Mouse (Mus musculus) CH12.LX (cell line): Measurements from ENCODE around the gene Ccdc88c. TPM values are rescaled to one million over a fixed set of nuclear protein-coding genes. Genes with fewer than 3 reads are reported as not detected.

ENCODE experiments used
- DNase-seq: peaks from one replicate; pipeline ENCODE4 v3.0.0-alpha.2; 2013; ENCODE audit errors: extremely low read depth
- H3K27ac ChIP-seq: 2 replicates; pipeline ENCODE4 v1.5.1; 2012; ENCODE audit warnings: low read depth, mild to moderate bottlenecking, control low read depth, moderate library complexity; ENCODE audit not compliant: insufficient read depth
- H3K27me3 ChIP-seq: replicated peaks from 2 replicates; pipeline ENCODE3; 2012; ENCODE audit warnings: inconsistent platforms
- H3K36me3 ChIP-seq, 2 experiments: replicated peaks in 1 of 2; 2 replicates each; pipeline versions ENCODE3 to v1.6.1; 2012; ENCODE audit warnings: inconsistent platforms in 1 of 2, low read length in 1 of 2, mild to moderate bottlenecking in 1 of 2, mixed read lengths in 1 of 2, moderate library complexity in 1 of 2; ENCODE audit not compliant: control insufficient read depth in 1 of 2, insufficient read depth in 1 of 2
- H3K4me1 ChIP-seq, 2 experiments: 2 replicates each; pipeline ENCODE4 v1.6.1; 2012; ENCODE audit warnings: inconsistent platforms in 1 of 2, moderate library complexity in 1 of 2; ENCODE audit not compliant: insufficient read depth in 2 of 2, control insufficient read depth in 1 of 2
- H3K4me2 ChIP-seq: 2 replicates; pipeline ENCODE4 v1.6.1; 2012; ENCODE audit warnings: low read depth, mild to moderate bottlenecking, control low read depth; ENCODE audit not compliant: poor library complexity, insufficient read depth, severe bottlenecking
- H3K4me3 ChIP-seq, 3 experiments: fragments of 150-350 bp in 1 of 3; sonication (generic) in 1 of 3; replicated peaks in 1 of 3; 2 replicates each; pipeline versions ENCODE3 to v1.5.1; 2011 to 2012; ENCODE audit warnings: low read depth in 2 of 3, low read length in 2 of 3, mild to moderate bottlenecking in 2 of 3, moderate library complexity in 2 of 3, control low read depth in 1 of 3, improper control_type of control experiment in 1 of 3, inconsistent platforms in 1 of 3, mixed read lengths in 1 of 3; ENCODE audit not compliant: poor library complexity in 1 of 3
- H3K79me2 ChIP-seq: replicated peaks from 2 replicates; pipeline ENCODE4 v1.6.1; 2012; ENCODE audit warnings: mild to moderate bottlenecking, moderate library complexity; ENCODE audit not compliant: control insufficient read depth, poor library complexity, insufficient read depth, severe bottlenecking; ENCODE audit errors: extremely low read depth
- H3K9ac ChIP-seq: 2 replicates; pipeline ENCODE4 v1.6.1; 2012; ENCODE audit warnings: low read depth, mild to moderate bottlenecking, control low read depth, moderate library complexity; ENCODE audit not compliant: insufficient read depth
- H3K9me3 ChIP-seq: replicated peaks from 2 replicates; pipeline ENCODE3; 2012; ENCODE audit warnings: low read length, inconsistent platforms, mixed read lengths
- BHLHE40 ChIP-seq: IDR thresholded peaks from 2 replicates; pipeline ENCODE4 v1.6.1; 2011; ENCODE audit warnings: mild to moderate bottlenecking, low read depth, low read length, improper control_type of control experiment
- CHD1 ChIP-seq: IDR thresholded peaks from 2 replicates; pipeline ENCODE4 v1.6.1; 2012; ENCODE audit warnings: low read depth, low read length, improper control_type of control experiment, inconsistent platforms
- CHD2 ChIP-seq: IDR thresholded peaks from 2 replicates; pipeline ENCODE4 v1.6.1; 2011; ENCODE audit warnings: low read length, improper control_type of control experiment
- E2F4 ChIP-seq: IDR thresholded peaks from 2 replicates; pipeline ENCODE4 v1.6.1; 2011; ENCODE audit warnings: low read depth, low read length, improper control_type of control experiment; ENCODE audit not compliant: insufficient replicate concordance
- ETS1 ChIP-seq: conservative IDR thresholded peaks from 2 replicates; pipeline ENCODE4 v1.6.1; 2012; ENCODE audit warnings: low read depth, mild to moderate bottlenecking, inconsistent platforms, low read length, improper control_type of control experiment, moderate library complexity
- GABPA ChIP-seq: IDR thresholded peaks from 2 replicates; pipeline ENCODE4 v1.6.1; 2012; ENCODE audit warnings: low read depth, low read length, improper control_type of control experiment, inconsistent platforms; ENCODE audit not compliant: insufficient replicate concordance
- HCFC1 ChIP-seq: IDR thresholded peaks from 2 replicates; pipeline ENCODE4 v1.6.1; 2012; ENCODE audit warnings: low read depth, mild to moderate bottlenecking, inconsistent platforms, low read length, improper control_type of control experiment
- JUN ChIP-seq: IDR thresholded peaks from 2 replicates; pipeline ENCODE4 v1.6.1; 2011; ENCODE audit warnings: low read depth, mild to moderate bottlenecking, low read length, improper control_type of control experiment, moderate library complexity; ENCODE audit not compliant: insufficient read depth
- JUND ChIP-seq: conservative IDR thresholded peaks from 2 replicates; pipeline ENCODE4 v1.6.1; 2011; ENCODE audit warnings: low read depth, low read length, improper control_type of control experiment
- KAT2A ChIP-seq: IDR thresholded peaks from 2 replicates; pipeline ENCODE4 v1.6.1; 2012; ENCODE audit warnings: low read length, improper control_type of control experiment, inconsistent platforms; ENCODE audit not compliant: insufficient replicate concordance
- MAZ ChIP-seq: IDR thresholded peaks from 2 replicates; pipeline ENCODE4 v1.6.1; 2012; ENCODE audit warnings: low read depth, mild to moderate bottlenecking, inconsistent platforms, low read length, improper control_type of control experiment, moderate library complexity
- MXI1 ChIP-seq: IDR thresholded peaks from 2 replicates; pipeline ENCODE4 v1.6.1; 2011; ENCODE audit warnings: mild to moderate bottlenecking, low read depth, low read length, improper control_type of control experiment
- MYC ChIP-seq: IDR thresholded peaks from 2 replicates; pipeline ENCODE4 v1.6.1; 2011; ENCODE audit warnings: low read depth, mild to moderate bottlenecking, improper control_type of control experiment, low read length
- NELFE ChIP-seq: IDR thresholded peaks from 2 replicates; pipeline ENCODE4 v1.6.1; 2011; ENCODE audit warnings: low read depth, low read length, improper control_type of control experiment
- NRF1 ChIP-seq: IDR thresholded peaks from 2 replicates; pipeline ENCODE4 v1.6.1; 2014; ENCODE audit warnings: low read depth, mild to moderate bottlenecking, inconsistent platforms, low read length, improper control_type of control experiment, moderate library complexity
- PAX5 ChIP-seq: IDR thresholded peaks from 2 replicates; pipeline ENCODE4 v1.6.1; 2012; ENCODE audit warnings: low read length, inconsistent platforms, mixed read lengths
- POLR2A ChIP-seq: IDR thresholded peaks from 2 replicates; pipeline ENCODE4 v1.6.1; 2011; ENCODE audit warnings: low read depth, mild to moderate bottlenecking, improper control_type of control experiment, low read length
- POLR2AphosphoS2 ChIP-seq: IDR thresholded peaks from 2 replicates; pipeline ENCODE4 v1.6.1; 2011; ENCODE audit warnings: low read depth, low read length, improper control_type of control experiment
- RAD21 ChIP-seq: IDR thresholded peaks from 2 replicates; pipeline ENCODE4 v1.6.1; 2011; ENCODE audit warnings: low read depth, mild to moderate bottlenecking, low read length, improper control_type of control experiment, moderate library complexity
- SIN3A ChIP-seq: IDR thresholded peaks from 2 replicates; pipeline ENCODE4 v1.6.1; 2012; ENCODE audit warnings: low read length, improper control_type of control experiment, inconsistent platforms
- SMC3 ChIP-seq: IDR thresholded peaks from 2 replicates; pipeline ENCODE4 v1.6.1; 2011; ENCODE audit warnings: low read depth, low read length, improper control_type of control experiment
- TCF12 ChIP-seq: IDR thresholded peaks from 2 replicates; pipeline ENCODE4 v1.6.1; 2014; ENCODE audit warnings: low read depth, mild to moderate bottlenecking, inconsistent platforms, low read length, improper control_type of control experiment
- UBTF ChIP-seq: IDR thresholded peaks from 2 replicates; pipeline ENCODE4 v1.6.1; 2012; ENCODE audit warnings: low read depth, mild to moderate bottlenecking, inconsistent platforms, low read length, improper control_type of control experiment, moderate library complexity
- USF1 ChIP-seq: IDR thresholded peaks from 2 replicates; pipeline ENCODE4 v1.6.1; 2014; ENCODE audit warnings: low read depth, mild to moderate bottlenecking, inconsistent platforms, low read length, improper control_type of control experiment
- USF2 ChIP-seq: conservative IDR thresholded peaks from 2 replicates; pipeline ENCODE4 v1.6.1; 2011; ENCODE audit warnings: low read depth, low read length, improper control_type of control experiment
- ZC3H11A ChIP-seq: IDR thresholded peaks from 2 replicates; pipeline ENCODE4 v1.6.1; 2012; ENCODE audit warnings: low read depth, mild to moderate bottlenecking, inconsistent platforms, low read length, improper control_type of control experiment
- ZMIZ1 ChIP-seq: IDR thresholded peaks from 2 replicates; pipeline ENCODE4 v1.6.1; 2012; ENCODE audit warnings: low read depth, mild to moderate bottlenecking, inconsistent platforms, low read length, improper control_type of control experiment
- ZNF384 ChIP-seq: IDR thresholded peaks from 2 replicates; pipeline ENCODE4 v1.6.1; 2012; ENCODE audit warnings: low read depth, low read length, improper control_type of control experiment, inconsistent platforms
- dilution Hi-C: fragments of 300-500 bp; cut with MboI; formaldehyde crosslinking; loops from 2 replicates; pipeline ENCODE4 v1.14.3; 2020; ENCODE audit warnings: low sequenced_read_pairs; ENCODE audit not compliant: extremely low pct_unique_long_range_greater_than_20kb, extremely low pct_ligation_motif_present
- in situ Hi-C: fragments of 300-500 bp; cut with MboI; formaldehyde crosslinking; loops from 3 replicates; pipeline ENCODE4 v1.14.3; 2019; ENCODE audit warnings: low sequenced_read_pairs, low pct_ligation_motif_present, low pct_unique_long_range_greater_than_20kb, mixed read lengths
- polyA plus RNA-seq: library from polyadenylated mRNA; unstranded; fragments of >175 nt; gene quantifications from 2 replicates; pipeline ENCODE4 v1.2.1, GENCODE M21; 2012; ENCODE audit warnings: low read depth; ENCODE audit not compliant: insufficient read length
- total RNA-seq, 2 experiments: library from RNA; depleted of rRNA; stranded (reverse); fragments of 300-350 nt in 1 of 2; fragments of >200 nt in 1 of 2; gene quantifications; 2 replicates each; pipeline ENCODE4 v1.2.3; 2012 to 2014

Ccdc88c gene
- total and polyA plus RNA-seq, 3 experiments, result 20.3 to 32.7 (median 24.9) TPM

GRCm38 (mm10) chr12:101028247-101028953 lies 456 bp downstream of the Ccdc88c start:
- Histone ChIP-seq H3K4me1 (peaks cover 8 to 37% of the 10 kb centered on the region in 2 experiments), H3K79me2 (peaks cover 33% of the 10 kb centered on the region), H3K4me2 (peak overlapping the region; percentile 75; the same call in 1 of the 2 replicates), H3K9me3 (no peaks in the 10 kb centered on the region), H3K27ac (peak overlapping the region; percentile 85), H3K27me3 (no peaks in the 10 kb centered on the region), H3K4me3 (peak overlapping the region; percentile 83 to 87 (median 85)), H3K9ac (peak overlapping the region; percentile 81), H3K36me3 (peaks cover 13 to 32% of the 10 kb centered on the region in 2 experiments)
- in situ Hi-C loops, result loop anchor here (5.0 kb wide), 2 partner anchors 36 to 71 kb away; no protein-coding TSS in a partner anchor
- DNase-seq, result no peak
- TF ChIP-seq POLR2A, result 0 out of 2 replicates have a peak, but pooled peaks have one; percentile 45
- peak; percentile 66; the same call in 1 of the 2 replicates for TF ChIP-seq UBTF
- peak; percentile 57; the same call in 1 of the 2 replicates for TF ChIP-seq MAZ
- no peak for TF ChIP-seq SMC3
- dilution Hi-C loops, result no loop called here

GRCm38 (mm10) chr12:101027451-101028246 lies 1.2 kb downstream of the Ccdc88c start:
- in situ Hi-C loops, result loop anchor here (5.0 kb wide), 2 partner anchors 35 to 70 kb away; no protein-coding TSS in a partner anchor
- Histone ChIP-seq H3K79me2 (peaks cover 41% of the 10 kb centered on the region), H3K27ac (peak overlapping the region; percentile 85), H3K36me3 (peaks cover 17 to 39% of the 10 kb centered on the region in 2 experiments), H3K4me2 (peak overlapping the region; percentile 75), H3K9ac (peak overlapping the region; percentile 81), H3K4me3 (peak overlapping the region; percentile 83 to 87 (median 85)), H3K9me3 (no peaks in the 10 kb centered on the region), H3K27me3 (no peaks in the 10 kb centered on the region), H3K4me1 (peaks cover 8 to 38% of the 10 kb centered on the region in 2 experiments)
- dilution Hi-C loops, result no loop called here
- peak; percentile 60 for DNase-seq
- TF ChIP-seq TCF12 (peak; percentile 23; the same call in 1 of the 2 replicates), POLR2AphosphoS2 (no peak), E2F4 (no peak), SMC3 (no peak; the same call in 1 of the 2 replicates), NELFE (no peak), ZNF384 (no peak), JUN (0 out of 2 replicates have a peak, but pooled peaks have one; percentile 16), ETS1 (0 out of 2 replicates have a peak, but pooled peaks have one; percentile 32), USF2 (no peak), PAX5 (no peak), USF1 (no peak), CHD1 (peak; percentile 24; the same call in 1 of the 2 replicates), SIN3A (peak; percentile 9; the same call in 1 of the 2 replicates), CHD2 (peak; percentile 77), ZC3H11A (no peak), GABPA (no peak), RAD21 (no peak), KAT2A (no peak), BHLHE40 (peak; percentile 50), NRF1 (no peak), MYC (no peak; the same call in 1 of the 2 replicates), ZMIZ1 (no peak), UBTF (peak; percentile 1; the same call in 1 of the 2 replicates), HCFC1 (no peak), MXI1 (no peak; the same call in 1 of the 2 replicates), JUND (no peak; the same call in 1 of the 2 replicates)
